Comparison of ENCODE assay signal across 32 mouse cellular contexts in the genomic region with DNA sequence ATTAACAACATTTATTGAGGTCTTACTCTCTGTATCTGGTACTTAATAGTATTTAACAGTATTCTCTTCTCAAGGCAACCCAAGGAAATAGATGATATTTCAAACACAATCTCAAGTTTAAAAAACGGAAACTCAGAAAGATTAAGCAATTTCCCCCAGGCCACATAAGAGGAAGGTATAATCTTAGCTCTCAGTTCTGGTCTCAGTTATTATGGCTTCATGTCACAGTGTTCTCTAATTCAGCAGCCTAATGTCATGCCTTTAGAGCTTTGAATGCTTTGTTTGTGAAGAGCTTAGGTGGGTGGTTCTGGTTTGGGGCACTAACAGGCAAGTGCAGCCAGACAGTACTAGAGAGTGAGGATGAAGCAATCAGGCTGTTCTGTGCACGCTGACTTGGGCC. TPM values are rescaled to one million over a fixed set of nuclear protein-coding genes. Genes with fewer than 3 reads are reported as not detected.
A peak's percentile ranks its signal among the peaks of the same experiment; 100 is the strongest.
DNase-seq lines count a peak whose midpoint lies in the region; ATAC-seq and TF ChIP-seq lines count a peak whose summit lies in the region.
"Had no signal": no experiment of that assay in that cellular context is flagged by ENCODE, and none has a peak within 500 bp of the region (broad histone marks: within the 10 kb centered on the region; RNA-seq: fewer than 3 reads in every experiment).

No protein-coding gene starts in this region.

- H3K36me3 ChIP-seq in liver, embryonic 16.5 days (ENCODE audit: control insufficient read depth, insufficient read depth), result no peaks in the 10 kb centered on the region
- no peaks in the 10 kb centered on the region for H3K36me3 ChIP-seq in liver, embryonic 12.5 days
- peaks cover 0 to 16% of the 10 kb centered on the region in 2 experiments; a peak in 2 of 4 replicates for H3K36me3 ChIP-seq in MEL (ENCODE audit: control insufficient read depth in 1 of 2, insufficient read depth in 2 of 2, low read length in 2 of 2)
- H3K36me3 ChIP-seq: forebrain, embryonic 10.5 days; limb, embryonic 13.5 days had no signal

- no peaks in the 10 kb centered on the region for H3K79me2 ChIP-seq in MEL (ENCODE audit: control insufficient read depth, insufficient read depth, low read length, poor library complexity)

- no peak for TF ChIP-seq CTCF in MEL (IDR thresholded peaks at IDR 0.05 in 2 of 3, conservative IDR thresholded peaks at IDR 0.05 in 1 of 3; ENCODE audit: control insufficient read depth in 1 of 3, insufficient read depth in 1 of 3, low read depth in 2 of 3, low read length in 3 of 3, poor library complexity in 1 of 3, severe bottlenecking in 1 of 3)

- peak; percentile 63 for DNase-seq in MEL (ENCODE audit: low read depth, low spot score)
- DNase-seq in ovary, postnatal 14 days (ENCODE audit: low spot score), result no peak
- DNase-seq in adrenal gland, postnatal 36 days, result no peak
- DNase-seq: cerebellum, adult 8-10 months; cerebellum, postnatal 36 days; forebrain, postnatal 0 days; gastrocnemius, postnatal 25 days; kidney, adult 18-20 months; kidney, postnatal 4 days; lung, adult 18-20 months; lung, postnatal 14 days; right cerebral cortex, postnatal 25 days; thymus, adult 2 months had no signal

- H3K27me3 ChIP-seq in liver, embryonic 16.5 days (ENCODE audit: control insufficient read depth, insufficient read depth, low read depth, low read length), result no peaks in the 10 kb centered on the region
- H3K27me3 ChIP-seq in liver, embryonic 12.5 days (replicated peaks), result no peaks in the 10 kb centered on the region
- H3K27me3 ChIP-seq in MEL (ENCODE audit: control insufficient read depth in 1 of 2, insufficient read depth in 2 of 2, low read length in 2 of 2), result no peaks in the 10 kb centered on the region
- H3K27me3 ChIP-seq: limb, embryonic 13.5 days; Patski had no signal

- H3K4me3 ChIP-seq in liver, embryonic 16.5 days (ENCODE audit: low read depth, low read length), result no peak overlapping the region
- no peak overlapping the region for H3K4me3 ChIP-seq in liver, embryonic 12.5 days
- H3K4me3 ChIP-seq in MEL (ENCODE audit: control insufficient read depth in 1 of 2, insufficient read depth in 1 of 2, low read depth in 2 of 2, low read length in 2 of 2), result no peak overlapping the region
- H3K4me3 ChIP-seq: forebrain, embryonic 10.5 days; limb, embryonic 13.5 days had no signal

- no peaks in the 10 kb centered on the region for H3K4me1 ChIP-seq in liver, embryonic 16.5 days (ENCODE audit: control insufficient read depth, low read depth, low read length)
- H3K4me1 ChIP-seq in liver, embryonic 12.5 days, result no peaks in the 10 kb centered on the region
- peaks cover 3 to 14% of the 10 kb centered on the region in 2 experiments; a peak in 2 of 4 replicates for H3K4me1 ChIP-seq in MEL (ENCODE audit: control insufficient read depth in 1 of 2, insufficient read depth in 2 of 2, low read length in 2 of 2)
- H3K4me1 ChIP-seq: forebrain, embryonic 10.5 days; limb, embryonic 13.5 days had no signal

- no peaks in the 10 kb centered on the region for H3K9me3 ChIP-seq in liver, embryonic 16.5 days (replicated peaks; ENCODE audit: control insufficient read depth, low read length)
- no peaks in the 10 kb centered on the region for H3K9me3 ChIP-seq in liver, embryonic 12.5 days (replicated peaks)
- no peaks in the 10 kb centered on the region for H3K9me3 ChIP-seq in MEL (replicated peaks; ENCODE audit: insufficient read depth, low read length)
- H3K9me3 ChIP-seq: forebrain, embryonic 10.5 days; limb, embryonic 13.5 days had no signal

- H3K9ac ChIP-seq in liver, embryonic 16.5 days (ENCODE audit: low read depth, low read length), result no peak overlapping the region
- no peak overlapping the region for H3K9ac ChIP-seq in liver, embryonic 12.5 days
- no peak overlapping the region for H3K9ac ChIP-seq in MEL (ENCODE audit: control insufficient read depth, low read depth, low read length, poor library complexity, severe bottlenecking)
- H3K9ac ChIP-seq: forebrain, postnatal 0 days; hindbrain, embryonic 14.5 days; limb, embryonic 13.5 days had no signal

- H3K27ac ChIP-seq in liver, embryonic 16.5 days (ENCODE audit: low read length), result no peak overlapping the region
- no peak overlapping the region for H3K27ac ChIP-seq in liver, embryonic 12.5 days
- peak overlapping the region; percentile 13; the same call in 1 of the 2 replicates for H3K27ac ChIP-seq in MEL (ENCODE audit: control insufficient read depth, low read depth, low read length)
- H3K27ac ChIP-seq: forebrain, embryonic 10.5 days; hindbrain, embryonic 14.5 days; limb, embryonic 13.5 days had no signal

- no peak for TF ChIP-seq POLR2A in MEL (IDR thresholded peaks at IDR 0.05; ENCODE audit: control insufficient read depth in 1 of 2, insufficient read depth in 1 of 2, low read depth in 1 of 2, low read length in 2 of 2, poor library complexity in 1 of 2)

- TF ChIP-seq RAD21 in MEL (IDR thresholded peaks at IDR 0.05; ENCODE audit: low read depth, low read length), result no peak

- peak; percentile 51 to 62; a peak in 3 of 4 replicates for TF ChIP-seq EP300 in MEL (IDR thresholded peaks at IDR 0.05; ENCODE audit: low read depth in 1 of 2, low read length in 2 of 2)

- WGBS in liver, embryonic 16.5 days (ENCODE audit: insufficient replicate concordance), result 42% methylated on average over 2 of the region's 2 CpGs
- WGBS in liver, embryonic 12.5 days (ENCODE audit: insufficient replicate concordance), result 62% methylated on average over 2 of the region's 2 CpGs

- H3K4me2 ChIP-seq in liver, embryonic 16.5 days (ENCODE audit: low read depth, low read length), result no peak overlapping the region
- H3K4me2 ChIP-seq in liver, embryonic 12.5 days, result no peak overlapping the region
- H3K4me2 ChIP-seq: hindbrain, embryonic 14.5 days; limb, embryonic 13.5 days had no signal

- peak; percentile 43 for ATAC-seq in liver, embryonic 16.5 days (ENCODE audit: low read depth)
- no peak for ATAC-seq in liver, embryonic 12.5 days
- ATAC-seq in granulocyte monocyte progenitor cell, adult 5-6 weeks (replicated peaks; ENCODE audit: poor library complexity, severe bottlenecking), result peak; percentile 93
- ATAC-seq in neutrophil, adult 5-6 weeks (ENCODE audit: extremely low read depth, insufficient number of reproducible peaks, low FRiP score, poor library complexity, severe bottlenecking), result peak; percentile 87
- ATAC-seq: forebrain, postnatal 0 days; inflammation-experienced regulatory T-cells, adult 6 months; Patski had no signal

TF ChIP-seq in MEL, 35 proteins besides CTCF, POLR2A, EP300 and RAD21:
- TF ChIP-seq MYB (IDR thresholded peaks at IDR 0.05; ENCODE audit: low read depth, low read length) (no peak), JUND (IDR thresholded peaks at IDR 0.05; ENCODE audit: low read depth, low read length) (no peak), MAFK (IDR thresholded peaks at IDR 0.05; ENCODE audit: borderline replicate concordance, low read depth, low read length) (no peak), GATA1 (IDR thresholded peaks at IDR 0.05; ENCODE audit: low read depth, low read length) (peak; percentile 43; the same call in 1 of the 2 replicates), MEF2A (IDR thresholded peaks at IDR 0.05; ENCODE audit: extremely low read depth, insufficient replicate concordance, low read depth, low read length, poor library complexity, severe bottlenecking) (no peak), ZNF384 (IDR thresholded peaks at IDR 0.05; ENCODE audit: low read depth, low read length) (no peak), GABPA (IDR thresholded peaks at IDR 0.05; ENCODE audit: low read depth, low read length) (no peak), CHD1 (IDR thresholded peaks at IDR 0.05; ENCODE audit: low read depth, low read length) (no peak), MAX (IDR thresholded peaks at IDR 0.05; ENCODE audit: low read length) (no peak)

RNA-seq across cellular contexts. Expression of a gene that starts 9.7 kb away (rescaled TPM):
- 0.14 TPM in 1 of 2 replicates, not detected in the other for polyA plus RNA-seq in liver, embryonic 16.5 days (2015; fragmentation: Nextera tagmentation; extraction: Ambion mirVana)
- not detected in 2 replicates for polyA plus RNA-seq in liver, embryonic 12.5 days (2016; fragmentation: Nextera tagmentation; extraction: Ambion mirVana)
- total RNA-seq in MEL (2012; rRNA removed), result not detected in 2 replicates
- polyA plus RNA-seq in MEL (2012; ENCODE audit: insufficient read depth in 1 of 2, insufficient read length in 2 of 2, low read depth in 1 of 2, low replicate concordance in 2 of 2, missing spikeins in 1 of 2), result not detected
- total RNA-seq in granulocyte monocyte progenitor cell, adult 5-6 weeks (2014; fragmentation: Nextera tagmentation), result not detected in 2 replicates
- total RNA-seq in granulocyte monocyte progenitor cell, adult 5-6 weeks (2017), result not detected in 2 replicates
- total RNA-seq in neutrophil, adult 5-6 weeks (2017), result 1.6 and 2.2 TPM in 2 replicates
- total RNA-seq in adrenal gland, postnatal 36 days (2021), result not detected
- total RNA-seq: adrenal gland, adult 18-20 months; ES-E14; forebrain, postnatal 0 days; gastrocnemius, postnatal 25 days; heart, adult 8-10 months; heart, postnatal 25 days; left cerebral cortex, adult 18-20 months; left cerebral cortex, postnatal 25 days; midbrain, postnatal 0 days had no signal
- polyA plus RNA-seq: forebrain, embryonic 10.5 days; forebrain, postnatal 0 days; heart, embryonic 14.5 days; hindbrain, embryonic 14.5 days; inflammation-experienced regulatory T-cells, adult 6 months; midbrain, postnatal 0 days had no signal

RNA-seq across cellular contexts. Expression of a gene that starts 28.8 kb away (rescaled TPM):
- polyA plus RNA-seq in liver, embryonic 16.5 days (2015; fragmentation: Nextera tagmentation; extraction: Ambion mirVana), result not detected in 2 replicates
- not detected in 2 replicates for polyA plus RNA-seq in liver, embryonic 12.5 days (2016; fragmentation: Nextera tagmentation; extraction: Ambion mirVana)
- total RNA-seq in MEL (2012; rRNA removed), result not detected in 2 replicates
- polyA plus RNA-seq in MEL (2012; ENCODE audit: insufficient read depth in 1 of 2, insufficient read length in 2 of 2, low read depth in 1 of 2, low replicate concordance in 2 of 2, missing spikeins in 1 of 2), result not detected
- not detected in 2 replicates for total RNA-seq in granulocyte monocyte progenitor cell, adult 5-6 weeks (2014; fragmentation: Nextera tagmentation)
- total RNA-seq in granulocyte monocyte progenitor cell, adult 5-6 weeks (2017), result not detected in 2 replicates
- 0.25 and 1.4 TPM in 2 replicates for total RNA-seq in neutrophil, adult 5-6 weeks (2017)
- total RNA-seq in adrenal gland, postnatal 36 days (2021), result not detected
- total RNA-seq: adrenal gland, adult 18-20 months; ES-E14; forebrain, postnatal 0 days; gastrocnemius, postnatal 25 days; heart, adult 8-10 months; heart, postnatal 25 days; left cerebral cortex, adult 18-20 months; left cerebral cortex, postnatal 25 days; midbrain, postnatal 0 days had no signal
- polyA plus RNA-seq: brain, embryonic 14.5 days; forebrain, embryonic 10.5 days; forebrain, postnatal 0 days; heart, embryonic 14.5 days; hindbrain, embryonic 14.5 days; inflammation-experienced regulatory T-cells, adult 6 months; kidney, embryonic 16.5 days; limb, embryonic 13.5 days; midbrain, postnatal 0 days; Patski had no signal
